Mouse (Mus musculus) kidney, embryonic 16.5 days (tissue): ENCODE data around the gene N4bp2l2. TPM values are rescaled to one million over a fixed set of nuclear protein-coding genes. Genes with fewer than 3 reads are reported as not detected.

Experiments used
- ATAC-seq: fragments of 200-750 bp; cut with Nextera tagmentation; 2 replicates; pipeline ENCODE4 v1.8.0; 2017; ENCODE audit warnings: moderate TSS enrichment; ENCODE audit not compliant: low FRiP score, low TSS enrichment
- H3K27ac ChIP-seq: fragments of 300-500 bp; sonication (generic); 2 replicates; pipeline ENCODE4 v1.5.1; 2014; ENCODE audit warnings: low read length
- H3K27me3 ChIP-seq: fragments of 300-500 bp; sonication (generic); 2 replicates; pipeline ENCODE4 v1.6.1; 2014; ENCODE audit warnings: low read length, control low read depth, mixed read lengths; ENCODE audit not compliant: insufficient read depth
- H3K36me3 ChIP-seq: fragments of 300-500 bp; sonication (generic); 2 replicates; pipeline ENCODE4 v1.6.1; 2014; ENCODE audit warnings: low read length, control low read depth, mixed read lengths; ENCODE audit not compliant: insufficient read depth
- H3K4me1 ChIP-seq: fragments of 300-500 bp; sonication (generic); 2 replicates; pipeline ENCODE4 v1.6.1; 2014; ENCODE audit warnings: low read length, control low read depth, mixed read lengths; ENCODE audit not compliant: insufficient read depth
- H3K4me2 ChIP-seq: fragments of 300-500 bp; sonication (generic); replicated peaks from 2 replicates; pipeline ENCODE4 v1.6.1; 2014; ENCODE audit warnings: low read depth, low read length
- H3K4me3 ChIP-seq: fragments of 300-500 bp; sonication (generic); 2 replicates; pipeline ENCODE4 v1.5.1; 2014; ENCODE audit warnings: mild to moderate bottlenecking, low read length
- H3K9ac ChIP-seq: fragments of 300-500 bp; sonication (generic); replicated peaks from 2 replicates; pipeline ENCODE4 v1.6.1; 2014; ENCODE audit warnings: low read length
- H3K9me3 ChIP-seq: fragments of 300-500 bp; sonication (generic); 2 replicates; pipeline ENCODE4 v1.6.1; 2016; ENCODE audit warnings: low read length, control low read depth
- WGBS: fragments of 180-500 bp; shearing (Covaris S2); extraction: QIAGEN DNeasy Blood & Tissue Kit; methylation state at CpG from one replicate; pipeline ENCODE4 v1.1.7; 2014; 5-methylcytosine and 5-hydroxymethylcytosine counted together
- polyA plus RNA-seq: library from polyadenylated mRNA; unstranded; fragments of >200 nt; fragmentation: Nextera tagmentation; extraction: Ambion mirVana; gene quantifications from 2 replicates; pipeline ENCODE4 v1.2.1, GENCODE M21; 2015

Gene N4bp2l2
- polyA plus RNA-seq, 1 experiment from 2014 or later, result 34.0 TPM

DNA sequence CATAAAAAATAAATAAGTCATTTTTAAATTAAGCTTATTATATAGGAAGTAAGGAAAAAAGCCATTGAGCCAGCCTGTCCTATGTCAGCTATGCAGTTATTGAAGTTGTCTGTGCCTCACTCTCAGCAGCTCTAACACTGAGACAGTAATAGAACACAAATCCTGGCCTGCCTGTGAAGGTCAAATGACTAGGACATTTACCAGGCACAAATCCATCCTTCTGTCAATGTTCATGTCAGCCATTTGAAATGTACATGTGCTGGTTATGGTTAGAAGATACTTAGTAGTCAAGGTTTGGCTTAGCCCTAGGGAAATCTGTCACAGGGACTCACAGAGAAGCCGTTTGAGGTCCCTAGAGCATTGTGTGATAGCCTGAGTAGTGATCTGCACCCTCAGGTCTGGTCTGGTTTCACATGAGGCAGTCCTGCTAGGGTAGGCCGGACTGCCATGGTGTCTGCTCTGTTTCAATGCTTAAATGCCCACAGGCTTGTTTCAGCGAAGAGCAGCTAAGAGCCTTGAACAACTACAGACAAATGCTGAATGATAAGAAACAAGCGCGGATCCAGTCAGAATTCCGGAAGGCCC is 106.4 kb downstream of the N4bp2l2 start:
- Histone ChIP-seq H3K4me1 (no peaks in the 10 kb centered on the region), H3K9ac (no peak overlapping the region), H3K4me3 (no peak overlapping the region), H3K27ac (no peak overlapping the region), H3K9me3 (no peaks in the 10 kb centered on the region), H3K36me3 (peaks cover 26% of the 10 kb centered on the region), H3K27me3 (no peaks in the 10 kb centered on the region), H3K4me2 (no peak overlapping the region)
- ATAC-seq, result no peak
- 94% methylated on average over 6 of the region's 6 CpGs for WGBS

Other genes starting within 250 kb of the N4bp2l2 start
- gene Zar1l, start 148.0 kb downstream of the N4bp2l2 start, polyA plus RNA-seq, result not detected in 2 replicates
- 22.3 and 24.6 TPM in 2 replicates for gene Brca2, start 143.6 kb downstream of the N4bp2l2 start, polyA plus RNA-seq
- 5.8 and 6.4 TPM in 2 replicates for gene N4bp2l1, start 69.0 kb downstream of the N4bp2l2 start, polyA plus RNA-seq
- gene Pds5b, start 7.6 kb upstream of the N4bp2l2 start, polyA plus RNA-seq, result 28.2 and 33.4 TPM in 2 replicates